Mouse (Mus musculus) liver, postnatal 0 days (tissue): ENCODE measurements at regions not wholly inside any gene's neighbourhood (a gene's known extent, or its start where the extent isn't known, plus 50 kb on each side); places are given as distances from the start of the nearest gene placed in this dataset.
"Not testable (repeated sequence)": the region's sequence is repeated elsewhere in the genome, so short reads cannot be mapped to it uniquely, and the experiment has no call there.

Experiments used
- ATAC-seq: fragments of 200-750 bp; cut with Nextera tagmentation; 2 replicates; pipeline ENCODE4 v1.8.0; 2017; ENCODE audit warnings: mild to moderate bottlenecking, moderate library complexity
- DNase-seq: peaks from one replicate; pipeline ENCODE4 v3.0.0-alpha.2; 2016
- H3K27ac ChIP-seq: fragments of 300-500 bp; sonication (generic); 2 replicates; pipeline ENCODE4 v1.5.1; 2014; ENCODE audit warnings: antibody characterized with exemption, moderate library complexity, mild to moderate bottlenecking, low read depth
- H3K27me3 ChIP-seq: fragments of 300-500 bp; sonication (generic); 2 replicates; pipeline ENCODE4 v1.6.1; 2014; ENCODE audit warnings: low read length, control low read depth, mixed read lengths; ENCODE audit not compliant: insufficient read depth
- H3K36me3 ChIP-seq: fragments of 300-500 bp; sonication (generic); replicated peaks from 2 replicates; pipeline ENCODE4 v1.6.1; 2014; ENCODE audit warnings: mild to moderate bottlenecking, control low read depth, low read length, moderate library complexity, mixed read lengths; ENCODE audit not compliant: insufficient read depth
- H3K4me1 ChIP-seq: fragments of 300-500 bp; sonication (generic); 2 replicates; pipeline ENCODE4 v1.6.1; 2014; ENCODE audit warnings: antibody characterized with exemption, mild to moderate bottlenecking, control low read depth; ENCODE audit not compliant: insufficient read depth
- H3K4me2 ChIP-seq: fragments of 300-500 bp; sonication (generic); 2 replicates; pipeline ENCODE4 v1.6.1; 2014; ENCODE audit warnings: low read depth, mild to moderate bottlenecking, low read length, moderate library complexity, mixed read lengths
- H3K4me3 ChIP-seq: fragments of 300-500 bp; sonication (generic); 2 replicates; pipeline ENCODE4 v1.5.1; 2014; ENCODE audit warnings: low read depth, low read length
- H3K9ac ChIP-seq: fragments of 300-500 bp; sonication (generic); replicated peaks from 2 replicates; pipeline ENCODE4 v1.6.1; 2014; ENCODE audit warnings: mild to moderate bottlenecking, moderate library complexity
- H3K9me3 ChIP-seq: fragments of 300-500 bp; sonication (generic); 2 replicates; pipeline ENCODE4 v1.6.1; 2016; ENCODE audit warnings: mild to moderate bottlenecking, control low read depth, low read length, mixed read lengths
- CTCF ChIP-seq: sonication (generic); IDR thresholded peaks from 2 replicates; pipeline ENCODE4 v1.5.1; 2016; ENCODE audit warnings: antibody characterized with exemption, low read depth
- EP300 ChIP-seq: IDR thresholded peaks from 2 replicates; pipeline ENCODE4 v1.6.1; 2016; ENCODE audit warnings: antibody characterized with exemption, low read depth, mild to moderate bottlenecking
- WGBS: fragments of 180-500 bp; shearing (Covaris S2); extraction: QIAGEN DNeasy Blood & Tissue Kit; methylation state at CpG from one replicate; pipeline ENCODE4 v1.1.7; 2014; ENCODE audit not compliant: insufficient replicate concordance; 5-methylcytosine and 5-hydroxymethylcytosine counted together

DNA sequence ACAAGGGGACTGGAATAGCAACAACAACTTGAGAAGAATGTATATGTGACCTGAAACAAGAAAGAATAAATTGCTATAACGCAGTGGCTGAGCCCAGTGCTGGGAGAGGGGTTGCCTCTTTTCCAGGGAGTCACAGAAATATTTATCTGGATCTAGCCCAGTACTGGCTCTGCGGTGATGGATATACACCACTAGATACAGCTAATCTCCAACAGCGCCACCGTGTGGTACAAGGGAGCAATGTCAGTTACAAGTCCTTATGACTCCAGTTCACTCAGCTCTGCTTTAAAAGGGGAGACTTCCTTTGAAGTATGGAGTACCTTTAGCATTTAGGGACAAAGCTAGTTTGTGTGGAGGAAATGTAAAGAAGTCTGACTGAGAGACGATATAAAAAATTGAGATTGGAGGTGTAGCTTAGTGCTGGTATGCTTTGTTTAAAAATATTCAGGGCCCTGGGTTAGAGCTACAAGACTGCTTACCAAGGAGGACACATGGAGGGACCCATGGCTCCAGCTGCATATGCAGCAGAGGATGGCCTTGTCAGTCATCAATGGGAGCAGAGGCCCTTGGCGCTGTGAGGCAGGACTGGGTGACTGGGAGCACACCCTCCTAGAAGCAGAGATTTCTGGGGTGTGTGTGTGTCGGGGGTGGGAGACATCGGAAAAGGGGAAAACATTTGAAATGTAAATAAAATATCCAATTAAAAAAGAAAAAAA, 97.6 kb upstream of the Stxbp6 start:
- WGBS, result 38% methylated on average over 8 of the region's 8 CpGs
- H3K27me3 ChIP-seq, result no peaks in the 10 kb centered on the region
- no peak overlapping the region for H3K27ac ChIP-seq
- no peaks in the 10 kb centered on the region for H3K4me1 ChIP-seq
- no peak overlapping the region for H3K9ac ChIP-seq
- no peaks in the 10 kb centered on the region for H3K9me3 ChIP-seq
- DNase-seq, result peak; percentile 67
- ATAC-seq, result no peak
- TF ChIP-seq CTCF (peak; percentile 80), EP300 (no peak)
- H3K4me3 ChIP-seq, result no peak overlapping the region
- H3K36me3 ChIP-seq, result no peaks in the 10 kb centered on the region
- no peak overlapping the region for H3K4me2 ChIP-seq

DNA sequence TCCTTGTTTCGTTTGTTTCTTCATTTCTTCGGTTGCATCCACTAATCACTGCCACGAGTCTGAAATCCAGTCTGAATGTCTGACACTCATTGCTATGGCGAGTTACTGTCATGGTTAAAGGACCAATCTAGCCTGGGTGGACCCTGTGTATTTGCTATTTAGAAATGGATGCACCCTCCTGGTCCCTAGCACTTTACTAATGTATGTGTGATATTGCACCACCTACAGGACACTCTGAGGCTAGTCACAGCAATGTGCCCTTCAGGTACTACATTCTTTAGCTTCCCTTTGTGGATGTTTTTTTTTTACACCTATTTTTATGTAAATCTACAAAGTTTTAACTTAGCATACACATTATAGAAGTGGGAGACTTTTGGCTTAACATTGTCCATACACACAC, 87.5 kb upstream of the Stxbp6 start:
- Histone ChIP-seq H3K4me3 (no peak overlapping the region), H3K27ac (no peak overlapping the region), H3K27me3 (no peaks in the 10 kb centered on the region), H3K4me1 (no peaks in the 10 kb centered on the region), H3K9me3 (no peaks in the 10 kb centered on the region), H3K9ac (no peak overlapping the region), H3K4me2 (no peak overlapping the region), H3K36me3 (no peaks in the 10 kb centered on the region)
- TF ChIP-seq EP300, result no peak
- TF ChIP-seq CTCF, result peak; percentile 65
- 0 out of 2 replicates have a peak, but pooled peaks have one; percentile 47 for ATAC-seq
- WGBS, result 66% methylated on average over 4 of the region's 4 CpGs
- no peak for DNase-seq

GRCm38 (mm10) chr12:45161581-45161980, 87.1 kb upstream of the Stxbp6 start:
- not testable (repeated sequence) for DNase-seq

GRCm38 (mm10) chr12:45158986-45159385, 84.5 kb upstream of the Stxbp6 start:
- H3K4me1 ChIP-seq, result no peaks in the 10 kb centered on the region
- H3K9ac ChIP-seq, result no peak overlapping the region
- H3K9me3 ChIP-seq, result no peaks in the 10 kb centered on the region
- DNase-seq, result no peak
- 73% methylated on average over 3 of the region's 3 CpGs for WGBS
- H3K36me3 ChIP-seq, result no peaks in the 10 kb centered on the region
- H3K27me3 ChIP-seq, result no peaks in the 10 kb centered on the region
- no peak for ATAC-seq
- 0 out of 2 replicates have a peak, but pooled peaks have one; percentile 17 for TF ChIP-seq CTCF
- TF ChIP-seq EP300, result no peak
- no peak overlapping the region for H3K4me3 ChIP-seq
- no peak overlapping the region for H3K4me2 ChIP-seq
- H3K27ac ChIP-seq, result no peak overlapping the region

More at GRCm38 (mm10) chr12:45161581-45161980, 87.1 kb upstream of the Stxbp6 start:
- H3K4me2 ChIP-seq, H3K9me3 ChIP-seq, H3K27me3 ChIP-seq, H3K4me1 ChIP-seq, ATAC-seq, H3K4me3 ChIP-seq, H3K27ac ChIP-seq, H3K9ac ChIP-seq, H3K36me3 ChIP-seq: not testable (repeated sequence)
- 79% methylated on average over 5 of the region's 5 CpGs for WGBS

- ATAC-seq, result no peak
Observed at GRCm38 (mm10) chr12:45137438-45138018, 63.0 kb upstream of the Stxbp6 start.

DNA sequence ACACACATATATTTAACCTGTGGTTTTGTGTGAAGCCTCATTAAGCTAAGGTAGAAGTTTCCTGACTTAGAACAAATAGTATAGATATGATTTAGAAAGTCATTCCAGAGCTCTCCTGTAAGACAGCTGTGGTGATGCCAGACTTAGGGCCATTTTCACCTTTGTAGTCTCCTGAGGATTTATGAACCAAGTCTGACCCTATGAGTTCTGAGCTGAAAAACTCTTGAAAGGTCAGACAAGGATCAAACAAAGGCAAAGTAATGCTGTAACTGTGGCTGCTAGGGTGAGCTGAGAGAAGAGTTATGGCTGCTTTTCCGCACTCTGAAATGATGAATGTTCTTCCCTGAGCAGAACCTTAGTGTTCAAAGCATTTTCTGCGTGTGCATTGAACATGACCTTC, 58.9 kb upstream of the Stxbp6 start:
- H3K27me3 ChIP-seq, result no peaks in the 10 kb centered on the region
- no peak overlapping the region for H3K9ac ChIP-seq
- H3K36me3 ChIP-seq, result no peaks in the 10 kb centered on the region
- 65% methylated on average over 2 of the region's 2 CpGs for WGBS
- no peak overlapping the region for H3K27ac ChIP-seq
- no peaks in the 10 kb centered on the region for H3K4me1 ChIP-seq
- no peaks in the 10 kb centered on the region for H3K9me3 ChIP-seq
- DNase-seq (no peak), ATAC-seq (no peak)
- no peak for TF ChIP-seq CTCF
- TF ChIP-seq EP300, result no peak
- H3K4me3 ChIP-seq, result no peak overlapping the region
- H3K4me2 ChIP-seq, result no peak overlapping the region

More at GRCm38 (mm10) chr12:45137438-45138018, 63.0 kb upstream of the Stxbp6 start:
- Histone ChIP-seq H3K27me3 (no peaks in the 10 kb centered on the region), H3K4me3 (no peak overlapping the region), H3K4me1 (no peaks in the 10 kb centered on the region), H3K36me3 (no peaks in the 10 kb centered on the region), H3K9me3 (no peaks in the 10 kb centered on the region), H3K27ac (no peak overlapping the region), H3K9ac (no peak overlapping the region), H3K4me2 (no peak overlapping the region)
- no peak for DNase-seq
- no peak for TF ChIP-seq CTCF
- TF ChIP-seq EP300, result no peak
- WGBS, result 70% methylated on average over 7 of the region's 7 CpGs
